Mouse (Mus musculus): ENCODE results near the gene Jup.

DNA sequence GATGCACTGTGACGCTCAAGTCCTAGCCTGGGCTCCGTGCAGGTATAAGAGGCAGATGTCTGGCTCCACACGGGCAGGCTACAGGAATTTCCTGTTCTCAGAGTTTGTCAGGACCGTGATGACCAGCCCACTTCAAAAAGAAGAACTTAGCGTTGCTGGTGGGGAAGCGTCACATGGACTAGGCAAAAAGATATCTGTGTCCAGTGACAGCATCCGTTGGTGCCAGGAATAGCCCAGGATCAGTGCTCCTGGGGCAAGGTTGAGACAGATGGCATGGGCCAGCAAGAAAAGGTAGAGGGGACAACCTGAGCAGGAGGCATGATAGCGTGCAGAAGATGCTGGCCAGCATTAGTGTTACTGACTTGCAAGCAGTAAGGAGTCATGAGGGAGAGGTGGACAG lies 27.7 kb downstream of the Jup start:
- TF ChIP-seq GATA1 (IDR thresholded peaks at IDR 0.05; ENCODE audit: borderline replicate concordance, low read length) (no peak), FLI1 (IDR thresholded peaks at IDR 0.05; ENCODE audit: low read length) (no peak)
